Mouse (Mus musculus) testis, adult 2 months (tissue): ENCODE results near the gene Ros1.

Experiments used
- CTCF ChIP-seq: fragments of 200-500 bp; IDR thresholded peaks from 2 replicates; pipeline ENCODE4 v1.5.1; 2012; ENCODE audit warnings: low read depth, mild to moderate bottlenecking, inconsistent platforms, low read length, moderate library complexity; ENCODE audit not compliant: control insufficient read depth, insufficient read depth, insufficient replicate concordance
- POLR2A ChIP-seq: fragments of 200-500 bp; IDR thresholded peaks from 2 replicates; pipeline ENCODE4 v1.6.1; 2012; ENCODE audit warnings: low read depth, mild to moderate bottlenecking, inconsistent platforms, low read length, moderate library complexity; ENCODE audit not compliant: control insufficient read depth

DNA sequence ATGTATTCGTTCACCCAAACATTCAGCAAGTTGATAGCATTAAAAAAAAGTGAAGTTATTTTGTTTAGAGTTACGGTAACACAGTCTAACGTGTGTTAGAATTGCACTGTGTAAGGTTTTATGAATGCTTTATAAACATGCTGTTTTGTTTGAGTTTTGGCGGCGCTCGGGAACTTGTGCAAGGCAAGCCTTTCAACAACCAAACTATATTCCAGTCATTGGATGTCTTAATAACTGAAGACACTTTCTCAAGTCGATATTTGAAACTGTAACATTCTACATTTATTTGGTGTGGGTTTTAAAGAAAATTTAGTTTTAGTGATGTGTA, 39.6 kb upstream of the Ros1 start:
- TF ChIP-seq CTCF (no peak), POLR2A (no peak)
